21 mouse cellular contexts compared by ENCODE assay signal in genomic region chr14:49739328-49739727, GRCm38 (mm10). TPM values are rescaled to one million over a fixed set of nuclear protein-coding genes. Genes with fewer than 3 reads are reported as not detected.
DNase-seq lines count a peak whose midpoint lies in the region; ATAC-seq and TF ChIP-seq lines count a peak whose summit lies in the region.
"Had no signal": no experiment of that assay in that cellular context is flagged by ENCODE, and none has a peak within 500 bp of the region (broad histone marks: within the 10 kb centered on the region; RNA-seq: fewer than 3 reads in every experiment).

No protein-coding gene starts in this region.

- DNase-seq in retina, postnatal 1 day: peak; percentile 12
- no peak for DNase-seq in retina, embryonic 14.5 days (ENCODE audit: low spot score)
- no peak for DNase-seq in left cerebral cortex, postnatal 25 days (ENCODE audit: low spot score in 2 of 2)
- DNase-seq: adrenal gland, postnatal 36 days; heart, adult 18-20 months; heart, postnatal 10 days; left cerebral cortex, postnatal 4 days; right cerebral cortex, postnatal 25 days; thymus, postnatal 36 days had no signal

- peak; percentile 31 for TF ChIP-seq CTCF in intestine, postnatal 0 days (IDR thresholded peaks at IDR 0.05; ENCODE audit: low read depth)

- no peak overlapping the region for H3K27ac ChIP-seq in forebrain, embryonic 16.5 days (ENCODE audit: low read length)
- no peak overlapping the region for H3K27ac ChIP-seq in forebrain, embryonic 15.5 days (replicated peaks)
- no peak overlapping the region for H3K27ac ChIP-seq in intestine, postnatal 0 days (ENCODE audit: low read depth, low read length)
- no peak overlapping the region for H3K27ac ChIP-seq in intestine, embryonic 16.5 days (ENCODE audit: low read length)
- H3K27ac ChIP-seq: kidney, embryonic 15.5 days; liver, embryonic 12.5 days; lung, embryonic 15.5 days; neural tube, embryonic 12.5 days had no signal

- no peaks in the 10 kb centered on the region for H3K9me3 ChIP-seq in forebrain, embryonic 16.5 days (ENCODE audit: control insufficient read depth, low read length)
- no peaks in the 10 kb centered on the region for H3K9me3 ChIP-seq in forebrain, embryonic 15.5 days
- H3K9me3 ChIP-seq in intestine, postnatal 0 days (ENCODE audit: control insufficient read depth): no peaks in the 10 kb centered on the region
- no peaks in the 10 kb centered on the region for H3K9me3 ChIP-seq in intestine, embryonic 16.5 days (ENCODE audit: control insufficient read depth, low read length)
- H3K9me3 ChIP-seq: kidney, embryonic 15.5 days; liver, embryonic 12.5 days; lung, embryonic 15.5 days; neural tube, embryonic 12.5 days had no signal

- peak overlapping the region; percentile 19 for H3K4me2 ChIP-seq in forebrain, embryonic 16.5 days (ENCODE audit: low read length)
- no peak overlapping the region for H3K4me2 ChIP-seq in forebrain, embryonic 15.5 days (replicated peaks)
- H3K4me2 ChIP-seq in intestine, postnatal 0 days (replicated peaks; ENCODE audit: low read depth): no peak overlapping the region
- H3K4me2 ChIP-seq in intestine, embryonic 16.5 days (ENCODE audit: low read depth, low read length): no peak overlapping the region
- H3K4me2 ChIP-seq: kidney, embryonic 15.5 days; liver, embryonic 12.5 days; lung, embryonic 15.5 days; neural tube, embryonic 12.5 days had no signal

- 24% methylated on average over 7 of the region's 7 CpGs for WGBS in forebrain, embryonic 16.5 days
- WGBS in forebrain, embryonic 15.5 days: 21% methylated on average over 7 of the region's 7 CpGs
- 65% methylated on average over 7 of the region's 7 CpGs for WGBS in intestine, postnatal 0 days
- WGBS in intestine, embryonic 16.5 days: 59% methylated on average over 7 of the region's 7 CpGs

- no peak overlapping the region for H3K4me3 ChIP-seq in forebrain, embryonic 16.5 days (replicated peaks; ENCODE audit: low read length)
- H3K4me3 ChIP-seq in forebrain, embryonic 15.5 days: no peak overlapping the region
- H3K4me3 ChIP-seq in intestine, postnatal 0 days (ENCODE audit: low read depth, low read length): no peak overlapping the region
- H3K4me3 ChIP-seq in intestine, embryonic 16.5 days (ENCODE audit: low read length): no peak overlapping the region
- H3K4me3 ChIP-seq: kidney, embryonic 15.5 days; liver, embryonic 12.5 days; lung, embryonic 15.5 days; neural tube, embryonic 12.5 days had no signal

- ATAC-seq in forebrain, embryonic 16.5 days: no peak
- ATAC-seq in forebrain, embryonic 15.5 days (replicated peaks): no peak
- no peak for ATAC-seq in intestine, postnatal 0 days
- no peak for ATAC-seq in intestine, embryonic 16.5 days
- ATAC-seq: inflammation-experienced regulatory T-cells, adult 6 months; liver, embryonic 12.5 days had no signal

- H3K36me3 ChIP-seq in forebrain, embryonic 16.5 days (ENCODE audit: control insufficient read depth, insufficient read depth): no peaks in the 10 kb centered on the region
- no peaks in the 10 kb centered on the region for H3K36me3 ChIP-seq in forebrain, embryonic 15.5 days
- no peaks in the 10 kb centered on the region for H3K36me3 ChIP-seq in intestine, postnatal 0 days (ENCODE audit: control insufficient read depth, insufficient read depth)
- no peaks in the 10 kb centered on the region for H3K36me3 ChIP-seq in intestine, embryonic 16.5 days (ENCODE audit: control insufficient read depth, insufficient read depth, low read length)
- H3K36me3 ChIP-seq: kidney, embryonic 15.5 days; liver, embryonic 12.5 days; lung, embryonic 15.5 days; neural tube, embryonic 12.5 days had no signal

- intact Hi-C loops in left cerebral cortex, postnatal 25 days (cut with DNase I): no loop called here

- H3K4me1 ChIP-seq in forebrain, embryonic 16.5 days (replicated peaks; ENCODE audit: control insufficient read depth, insufficient read depth, low read length): 0 out of 2 replicates have a peak, but pooled peaks cover 2% of the 10 kb centered on the region
- peaks cover 10% of the 10 kb centered on the region for H3K4me1 ChIP-seq in forebrain, embryonic 15.5 days
- H3K4me1 ChIP-seq in intestine, postnatal 0 days (replicated peaks; ENCODE audit: control insufficient read depth, insufficient read depth, low read length): no peaks in the 10 kb centered on the region
- no peaks in the 10 kb centered on the region for H3K4me1 ChIP-seq in intestine, embryonic 16.5 days (ENCODE audit: control insufficient read depth, insufficient read depth, low read length)
- H3K4me1 ChIP-seq: kidney, embryonic 15.5 days; liver, embryonic 12.5 days; lung, embryonic 15.5 days; neural tube, embryonic 12.5 days had no signal

- H3K27me3 ChIP-seq in forebrain, embryonic 16.5 days (replicated peaks; ENCODE audit: control insufficient read depth, insufficient read depth, low read length): no peaks in the 10 kb centered on the region
- H3K27me3 ChIP-seq in forebrain, embryonic 15.5 days: no peaks in the 10 kb centered on the region
- no peaks in the 10 kb centered on the region for H3K27me3 ChIP-seq in intestine, postnatal 0 days (replicated peaks; ENCODE audit: control insufficient read depth, insufficient read depth, low read length)
- H3K27me3 ChIP-seq in intestine, embryonic 16.5 days (replicated peaks; ENCODE audit: control insufficient read depth, insufficient read depth, low read length): no peaks in the 10 kb centered on the region
- H3K27me3 ChIP-seq: kidney, embryonic 15.5 days; liver, embryonic 12.5 days; lung, embryonic 15.5 days; neural tube, embryonic 12.5 days had no signal

- no peak overlapping the region for H3K9ac ChIP-seq in forebrain, embryonic 16.5 days (replicated peaks; ENCODE audit: low read depth, low read length)
- no peak overlapping the region for H3K9ac ChIP-seq in forebrain, embryonic 15.5 days (replicated peaks)
- no peak overlapping the region for H3K9ac ChIP-seq in intestine, postnatal 0 days (ENCODE audit: low read depth, low read length)
- no peak overlapping the region for H3K9ac ChIP-seq in intestine, embryonic 16.5 days (ENCODE audit: low read depth, low read length)
- H3K9ac ChIP-seq: kidney, embryonic 15.5 days; liver, embryonic 12.5 days; lung, embryonic 15.5 days; neural tube, embryonic 12.5 days had no signal

RNA-seq across cellular contexts. Expression of gene Armh4, which starts 43.9 kb away (rescaled TPM):
- 15.5 and 17.8 TPM in 2 replicates for polyA plus RNA-seq in forebrain, embryonic 16.5 days (2015; fragmentation: Nextera tagmentation; extraction: Ambion mirVana)
- 14.7 and 16.2 TPM in 2 replicates for polyA plus RNA-seq in forebrain, embryonic 15.5 days (2015; fragmentation: Nextera tagmentation; extraction: Ambion mirVana)
- polyA plus RNA-seq in intestine, postnatal 0 days (2015; fragmentation: Nextera tagmentation; extraction: Ambion mirVana): 5.3 and 6.2 TPM in 2 replicates
- 13.3 and 14.6 TPM in 2 replicates for polyA plus RNA-seq in intestine, embryonic 16.5 days (2015; fragmentation: Nextera tagmentation; extraction: Ambion mirVana)
- total RNA-seq in left cerebral cortex, postnatal 25 days (2021): 10 to 100 TPM; 22.9 to 25.6 TPM
- total RNA-seq: common myeloid progenitor, adult 5-6 weeks; megakaryocyte, adult 5-6 weeks; monocyte, adult 5-6 weeks had no signal
- polyA plus RNA-seq: inflammation-experienced regulatory T-cells, adult 6 months had no signal
